Mouse (Mus musculus) testis, postnatal 10 days (tissue): ENCODE results near the gene Fam83b.

Experiments
- DNase-seq: peaks from one replicate; pipeline ENCODE4 v3.0.0; 2021; ENCODE audit warnings: low spot score

The Fam83b gene

DNA sequence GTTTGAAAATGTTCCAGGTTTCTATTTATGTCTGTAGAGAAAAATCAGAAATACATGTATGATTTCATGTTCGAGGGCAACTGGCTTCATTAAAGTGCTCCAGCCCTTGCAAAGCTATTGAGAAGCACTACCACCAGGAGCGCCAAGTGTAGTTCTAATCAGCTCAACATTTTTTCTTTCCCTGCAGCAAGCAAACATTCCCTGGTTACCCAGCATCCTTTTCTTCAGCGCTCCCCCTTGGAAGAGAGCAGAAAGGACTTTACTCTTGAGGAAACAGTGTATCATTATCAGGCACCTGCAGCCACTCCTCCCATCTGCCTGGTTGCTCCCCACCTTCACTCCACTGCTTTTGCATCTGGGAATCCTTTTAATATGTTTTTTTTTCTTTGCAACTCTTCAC, 45.3 kb downstream of the Fam83b start:
- no peak for DNase-seq

DNA sequence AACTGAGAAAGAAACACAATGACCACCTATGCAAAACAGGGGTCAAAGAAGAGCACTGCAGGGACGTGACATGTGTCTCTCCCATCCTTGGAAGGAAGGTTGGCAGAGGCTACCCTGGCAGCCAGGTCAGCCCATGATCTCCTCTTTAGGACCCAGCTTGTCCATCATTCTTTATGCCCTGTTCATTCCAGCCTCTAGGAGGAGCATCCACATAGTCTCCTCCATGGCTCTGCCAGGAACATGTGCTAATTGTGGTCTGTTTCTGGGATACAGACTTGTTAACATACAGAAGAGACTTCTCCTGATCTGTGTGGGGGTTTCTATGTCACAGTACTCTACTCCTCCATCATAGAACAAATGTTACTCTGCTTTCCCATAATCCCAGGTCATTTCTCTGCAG, 48.3 kb downstream of the Fam83b start:
- DNase-seq: no peak

DNA sequence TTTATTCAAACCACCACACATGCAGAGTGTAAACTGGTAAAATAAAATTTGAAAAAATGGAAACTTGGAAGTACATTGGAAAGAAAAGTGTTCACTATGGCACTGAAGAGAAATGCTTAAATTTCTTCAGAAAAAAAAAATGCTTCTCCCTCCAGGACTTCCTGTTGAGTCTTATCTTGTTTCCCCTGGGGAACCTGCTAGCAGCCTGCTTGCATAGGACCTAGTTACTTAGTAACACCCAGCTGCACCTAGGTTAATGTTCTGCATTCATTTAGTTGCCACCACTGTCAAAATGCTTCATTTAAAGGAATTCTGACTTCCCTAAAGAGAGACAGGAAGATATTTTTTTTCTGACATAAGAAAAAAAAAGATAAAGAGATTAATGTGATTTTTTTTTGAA, 61.3 kb downstream of the Fam83b start:
- DNase-seq: no peak

DNA sequence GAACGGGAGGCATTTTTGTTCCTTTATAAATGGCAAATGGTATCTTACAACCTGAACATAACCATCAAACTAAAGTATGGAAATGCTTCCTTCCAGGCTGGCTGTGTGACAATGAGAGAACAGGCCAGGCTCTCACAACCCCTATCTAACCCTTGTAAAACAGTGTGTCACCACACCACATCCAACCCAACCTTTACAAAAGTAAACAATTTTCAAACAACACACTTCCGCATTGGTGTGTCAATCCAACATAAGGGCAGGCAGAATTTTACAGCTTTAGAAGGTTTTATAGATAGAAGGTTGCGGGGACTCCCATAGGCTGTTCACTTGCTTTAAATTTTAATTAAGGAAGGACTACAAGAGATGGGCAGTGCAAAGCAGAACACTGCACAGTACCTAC, 77.2 kb downstream of the Fam83b start:
- DNase-seq: no peak

DNA sequence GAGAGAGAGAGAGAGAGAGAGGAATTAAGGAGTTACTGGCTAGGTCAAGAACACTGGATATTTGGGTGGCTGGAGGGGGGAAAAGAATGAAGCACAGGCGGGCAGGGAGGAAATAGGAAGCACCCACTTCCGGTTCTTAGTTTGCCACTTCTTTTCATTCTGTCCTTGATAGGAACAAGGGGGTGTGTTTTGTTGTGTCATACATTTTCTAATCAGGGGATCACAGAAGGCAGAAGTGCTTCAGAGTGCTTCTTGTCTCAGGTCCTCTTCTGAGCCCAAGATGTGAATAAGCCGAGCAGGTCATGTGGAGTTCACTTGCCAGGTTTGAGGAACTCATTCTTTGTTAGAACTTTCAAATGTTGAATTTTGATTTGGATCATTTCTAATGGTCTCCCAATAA, 86.8 kb downstream of the Fam83b start:
- DNase-seq: no peak

DNA sequence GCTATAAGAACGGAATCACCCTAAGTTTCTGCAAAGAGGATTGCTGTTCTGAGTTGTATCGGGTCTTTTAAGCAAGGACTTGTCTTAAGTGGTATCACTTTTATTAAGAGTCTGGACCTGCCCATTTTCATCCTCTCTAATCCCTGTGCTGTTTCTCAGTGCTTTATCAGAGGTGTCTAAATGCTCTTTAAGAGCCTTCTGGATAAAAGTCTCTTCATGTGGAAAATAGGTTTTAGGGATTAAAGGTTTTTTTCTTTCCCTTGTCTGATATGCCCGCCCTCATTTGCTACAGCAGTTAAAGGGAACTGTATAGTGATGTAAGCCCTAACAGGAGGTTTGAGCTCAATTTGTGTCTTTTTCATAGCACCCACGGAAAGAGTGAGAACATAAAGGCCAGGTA, 97.4 kb downstream of the Fam83b start:
- DNase-seq: no peak

DNA sequence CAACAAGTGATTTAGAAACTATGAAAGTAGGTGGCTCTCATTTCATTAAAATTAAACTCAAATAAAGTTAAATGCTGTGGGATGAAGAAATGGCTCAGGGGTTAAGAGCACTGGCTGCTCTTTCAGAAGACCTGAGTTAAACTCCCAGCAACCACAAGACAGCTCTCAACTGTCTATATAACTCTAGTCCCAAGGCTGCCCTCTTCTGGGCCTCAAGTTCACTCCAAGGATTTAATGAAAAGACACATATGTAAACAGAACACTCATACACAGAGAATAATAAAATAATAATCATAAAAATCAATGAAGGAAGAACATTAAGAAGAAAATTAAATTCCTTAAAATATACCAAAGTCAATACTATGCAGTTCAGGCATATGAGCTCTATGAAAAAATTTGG, 105.4 kb downstream of the Fam83b start:
- no peak for DNase-seq

DNA sequence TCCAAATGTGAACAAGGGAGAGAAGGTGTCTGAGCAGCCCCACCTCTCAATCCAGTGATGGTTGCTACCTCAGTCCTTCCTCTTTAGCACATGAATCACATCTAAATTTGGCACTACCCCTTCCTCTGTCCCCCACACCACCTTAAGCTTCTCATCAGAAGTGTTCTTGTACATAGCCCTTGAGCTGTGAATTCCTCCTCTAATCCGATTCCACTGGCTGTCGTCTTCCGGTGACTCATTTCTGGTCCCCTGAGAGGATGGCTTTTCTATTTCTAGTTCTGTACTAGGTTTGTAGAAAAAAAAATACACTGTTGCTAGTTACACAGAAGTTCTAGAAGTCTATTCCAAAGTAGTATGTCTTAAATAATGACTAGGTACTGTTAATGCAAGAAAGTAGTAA, 111.2 kb downstream of the Fam83b start:
- DNase-seq: no peak
